Mouse (Mus musculus) brain, adult 10 weeks (tissue): Measurements from ENCODE around the gene Bpifb2. TPM values are rescaled to one million over a fixed set of nuclear protein-coding genes. Genes with fewer than 3 reads are reported as not detected.

Experiments
- polyA plus RNA-seq: library from polyadenylated mRNA; stranded (reverse); fragments of 350-450 nt; fragmentation: Illumina TruSeq; extraction: RNeasy Lipid Tissue Mini Kit (QIAGEN cat#74804); gene quantifications from one replicate; pipeline ENCODE4 v1.2.3, GENCODE M21; 2015; ENCODE audit warnings: low read depth, low replicate concordance

Bpifb2 gene
- polyA plus RNA-seq = not detected

GRCm38 (mm10) chr2:153874745-153875144 is at the start of gene Bpifb2:
TSS of gene Bpifb2 (plus strand) at chr2:153875045.

GRCm38 (mm10) chr2:153870984-153871383 is 3.9 kb upstream of the Bpifb2 start, which contains the start of gene Sun5:
TSS of gene Sun5 (minus strand) at chr2:153871084.

GRCm38 (mm10) chr2:153900088-153900487 is 25.2 kb downstream of the Bpifb2 start, which contains the start of gene Bpifb6:
TSS of gene Bpifb6 (plus strand) at chr2:153900388.

GRCm38 (mm10) chr2:153917930-153918329 is 43.1 kb downstream of the Bpifb2 start, which contains the start of gene Bpifb3:
TSS of gene Bpifb3 (plus strand) at chr2:153918230.

GRCm38 (mm10) chr2:153937843-153938242 is 63.0 kb downstream of the Bpifb2 start, which contains the start of gene Bpifb4:
TSS of gene Bpifb4 (plus strand) at chr2:153938212.

Other genes with a start within 250 kb of the Bpifb2 start
- gene Commd7, start 242.3 kb upstream of the Bpifb2 start, polyA plus RNA-seq = 33.7 TPM
- gene Dnmt3b, start 225.6 kb upstream of the Bpifb2 start, polyA plus RNA-seq = 0.83 TPM
- not detected for gene Dnmt3c, start 178.4 kb upstream of the Bpifb2 start, polyA plus RNA-seq
- gene Mapre1, start 133.8 kb upstream of the Bpifb2 start, polyA plus RNA-seq = 66.8 TPM
- gene Efcab8, start 95.1 kb upstream of the Bpifb2 start, polyA plus RNA-seq = not detected
- not detected for gene Sun5, start 4.0 kb upstream of the Bpifb2 start, polyA plus RNA-seq
- gene Bpifb6, start 25.3 kb downstream of the Bpifb2 start, polyA plus RNA-seq = not detected
- gene Bpifb3, start 43.2 kb downstream of the Bpifb2 start, polyA plus RNA-seq = not detected
- not detected for gene Bpifb4, start 63.2 kb downstream of the Bpifb2 start, polyA plus RNA-seq
- not detected for gene Bpifa6, start 99.9 kb downstream of the Bpifb2 start, polyA plus RNA-seq
- not detected for gene Bpifa2, start 133.2 kb downstream of the Bpifb2 start, polyA plus RNA-seq